Mouse (Mus musculus) liver, embryonic 14 days (tissue): Measurements from ENCODE around the gene Zfp541. TPM values are rescaled to one million over a fixed set of nuclear protein-coding genes. Genes with fewer than 3 reads are reported as not detected.

Source experiments
- polyA plus RNA-seq: library from polyadenylated mRNA; depleted of rRNA; stranded (reverse); fragments of >200 nt; gene quantifications from 2 replicates; pipeline ENCODE4 v1.2.3, GENCODE M21; 2012; rRNA removed

The Zfp541 gene
- polyA plus RNA-seq = 0.01 TPM in 2 replicates

GRCm38 (mm10) chr7:16061219-16062098 lies at the start of gene Zfp541:
Gene Zfp541 (plus strand): TSS chr7:16061814.

GRCm38 (mm10) chr7:16047338-16048146 lies 14.1 kb upstream of the Zfp541 start, which contains the start of gene Bicra:
Gene Bicra (minus strand): TSS chr7:16047921.

GRCm38 (mm10) chr7:16098021-16099017 lies 36.7 kb downstream of the Zfp541 start, which contains the start of gene Napa:
Gene Napa (plus strand): TSS chr7:16098458.

GRCm38 (mm10) chr7:16119569-16120261 lies 58.1 kb downstream of the Zfp541 start, which contains the start of gene Kptn:
Gene Kptn (plus strand): TSS chr7:16119895.

GRCm38 (mm10) chr7:16129421-16129845 lies 67.8 kb downstream of the Zfp541 start, which contains the start of gene Slc8a2:
Gene Slc8a2 (plus strand): TSS chr7:16129826.

Other genes starting within 250 kb of the Zfp541 start
- gene Obox6, start 222.1 kb upstream of the Zfp541 start, polyA plus RNA-seq = not detected in 2 replicates
- gene Crx, start 181.8 kb upstream of the Zfp541 start, polyA plus RNA-seq = not detected in 2 replicates
- gene Crxos, start 179.2 kb upstream of the Zfp541 start, polyA plus RNA-seq = not detected in 2 replicates
- gene Selenow, start 139.4 kb upstream of the Zfp541 start, polyA plus RNA-seq = 189 and 194 TPM in 2 replicates
- 57.3 and 58.9 TPM in 2 replicates for gene Nop53, start 115.7 kb upstream of the Zfp541 start, polyA plus RNA-seq
- gene Ehd2, start 94.2 kb upstream of the Zfp541 start, polyA plus RNA-seq = 2.4 TPM in 2 replicates
- 1.2 and 1.5 TPM in 2 replicates for gene Bicra, start 13.9 kb upstream of the Zfp541 start, polyA plus RNA-seq
- gene Napa, start 36.6 kb downstream of the Zfp541 start, polyA plus RNA-seq = 93.6 and 109 TPM in 2 replicates
- 6.6 and 7.2 TPM in 2 replicates for gene Kptn, start 58.1 kb downstream of the Zfp541 start, polyA plus RNA-seq
- 0.05 TPM in 2 replicates for gene Slc8a2, start 68.0 kb downstream of the Zfp541 start, polyA plus RNA-seq
- gene Meis3, start 113.3 kb downstream of the Zfp541 start, polyA plus RNA-seq = 1.1 and 1.6 TPM in 2 replicates
- 3.6 and 4.0 TPM in 2 replicates for gene Dhx34, start 160.2 kb downstream of the Zfp541 start, polyA plus RNA-seq
- gene C5ar2, start 182.3 kb downstream of the Zfp541 start, polyA plus RNA-seq = 0.48 and 0.58 TPM in 2 replicates
- gene C5ar1, start 197.7 kb downstream of the Zfp541 start, polyA plus RNA-seq = 1.0 and 1.2 TPM in 2 replicates
- 7.1 and 7.5 TPM in 2 replicates for gene Inafm1, start 211.8 kb downstream of the Zfp541 start, polyA plus RNA-seq
- 30.7 and 30.8 TPM in 2 replicates for gene Ccdc9, start 225.0 kb downstream of the Zfp541 start, polyA plus RNA-seq
- 2.8 and 3.9 TPM in 2 replicates for gene Bbc3, start 246.6 kb downstream of the Zfp541 start, polyA plus RNA-seq